ENCODE assay signal across 11 mouse cellular contexts in the genomic region with DNA sequence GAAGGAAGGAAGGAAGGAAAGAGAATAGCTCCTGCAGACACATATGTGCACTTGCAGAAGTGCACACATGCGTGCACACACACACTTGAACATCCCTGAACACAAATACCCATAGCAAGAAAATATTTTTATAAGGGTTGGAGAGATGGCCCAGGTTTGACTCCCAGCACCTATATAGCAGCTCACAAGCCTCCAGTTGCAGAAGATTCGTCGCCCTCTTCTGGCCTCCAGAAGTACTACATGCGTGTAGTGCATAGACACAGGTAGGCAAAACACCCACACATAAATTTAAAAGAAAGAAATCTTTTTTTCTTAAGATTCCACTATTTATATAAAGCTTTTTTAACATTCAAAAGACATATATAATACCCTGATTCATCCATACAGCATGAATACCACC.
A peak's percentile ranks its signal among the peaks of the same experiment; 100 is the strongest.
DNase-seq lines count a peak whose midpoint lies in the region; ATAC-seq and TF ChIP-seq lines count a peak whose summit lies in the region.
"Had no signal": no experiment of that assay in that cellular context is flagged by ENCODE, and none has a peak within 500 bp of the region (broad histone marks: within the 10 kb centered on the region; RNA-seq: fewer than 3 reads in every experiment).

No protein-coding gene starts in this region.

- H3K9me3 ChIP-seq in kidney, embryonic 16.5 days (ENCODE audit: low read length) = no peaks in the 10 kb centered on the region
- H3K9me3 ChIP-seq in midbrain, embryonic 11.5 days (ENCODE audit: control insufficient read depth, low read length) = no peaks in the 10 kb centered on the region
- no peaks in the 10 kb centered on the region for H3K9me3 ChIP-seq in midbrain, embryonic 15.5 days
- H3K9me3 ChIP-seq in forebrain, embryonic 14.5 days (replicated peaks; ENCODE audit: control insufficient read depth, low read length) = no peaks in the 10 kb centered on the region
- H3K9me3 ChIP-seq: heart, embryonic 15.5 days; neural tube, embryonic 13.5 days had no signal

- no peaks in the 10 kb centered on the region for H3K36me3 ChIP-seq in kidney, embryonic 16.5 days (ENCODE audit: insufficient read depth, low read length)
- no peaks in the 10 kb centered on the region for H3K36me3 ChIP-seq in midbrain, embryonic 11.5 days (ENCODE audit: control insufficient read depth, insufficient read depth, low read length)
- H3K36me3 ChIP-seq in midbrain, embryonic 15.5 days (replicated peaks) = no peaks in the 10 kb centered on the region
- no peaks in the 10 kb centered on the region for H3K36me3 ChIP-seq in small intestine, adult 2 months (ENCODE audit: control insufficient read depth, insufficient read depth, low read length)
- H3K36me3 ChIP-seq in forebrain, embryonic 14.5 days (ENCODE audit: control insufficient read depth, insufficient read depth, low read length) = no peaks in the 10 kb centered on the region
- H3K36me3 ChIP-seq: heart, embryonic 15.5 days; neural tube, embryonic 13.5 days had no signal

- no peak for TF ChIP-seq POLR2A in small intestine, adult 2 months (IDR thresholded peaks at IDR 0.05; ENCODE audit: low read depth, low read length)

- H3K4me1 ChIP-seq in kidney, embryonic 16.5 days (ENCODE audit: insufficient read depth, low read length) = no peaks in the 10 kb centered on the region
- H3K4me1 ChIP-seq in midbrain, embryonic 11.5 days (ENCODE audit: control insufficient read depth, insufficient read depth, low read length) = no peaks in the 10 kb centered on the region
- no peaks in the 10 kb centered on the region for H3K4me1 ChIP-seq in midbrain, embryonic 15.5 days
- no peaks in the 10 kb centered on the region for H3K4me1 ChIP-seq in small intestine, adult 2 months (ENCODE audit: control insufficient read depth, insufficient read depth, insufficient read length, low read length)
- no peaks in the 10 kb centered on the region for H3K4me1 ChIP-seq in forebrain, embryonic 14.5 days (ENCODE audit: control insufficient read depth, insufficient read depth, low read length)
- H3K4me1 ChIP-seq: heart, embryonic 15.5 days; neural tube, embryonic 13.5 days had no signal

- H3K9ac ChIP-seq in kidney, embryonic 16.5 days (replicated peaks; ENCODE audit: low read length) = no peak overlapping the region
- H3K9ac ChIP-seq in midbrain, embryonic 11.5 days (ENCODE audit: low read length) = no peak overlapping the region
- no peak overlapping the region for H3K9ac ChIP-seq in midbrain, embryonic 15.5 days
- no peak overlapping the region for H3K9ac ChIP-seq in forebrain, embryonic 14.5 days (ENCODE audit: low read length)
- H3K9ac ChIP-seq: heart, embryonic 15.5 days; neural tube, embryonic 13.5 days had no signal

- 44% methylated on average over 4 of the region's 4 CpGs for WGBS in kidney, embryonic 16.5 days
- 47% methylated on average over 4 of the region's 4 CpGs for WGBS in midbrain, embryonic 11.5 days
- 49% methylated on average over 4 of the region's 4 CpGs for WGBS in midbrain, embryonic 15.5 days
- 61% methylated on average over 4 of the region's 4 CpGs for WGBS in small intestine, adult 2 months
- WGBS in forebrain, embryonic 14.5 days = 57% methylated on average over 4 of the region's 4 CpGs

- peak; percentile 54; the same call in 1 of the 2 replicates for TF ChIP-seq CTCF in small intestine, adult 2 months (IDR thresholded peaks at IDR 0.05; ENCODE audit: extremely low read depth, insufficient read length, insufficient replicate concordance, low read depth, low read length)

- H3K4me2 ChIP-seq in kidney, embryonic 16.5 days (replicated peaks; ENCODE audit: low read depth, low read length) = no peak overlapping the region
- no peak overlapping the region for H3K4me2 ChIP-seq in midbrain, embryonic 11.5 days
- H3K4me2 ChIP-seq in midbrain, embryonic 15.5 days = no peak overlapping the region
- H3K4me2 ChIP-seq in forebrain, embryonic 14.5 days (ENCODE audit: low read length) = no peak overlapping the region
- H3K4me2 ChIP-seq: heart, embryonic 15.5 days; neural tube, embryonic 13.5 days had no signal

- no peak overlapping the region for H3K4me3 ChIP-seq in kidney, embryonic 16.5 days (ENCODE audit: low read length)
- H3K4me3 ChIP-seq in midbrain, embryonic 11.5 days (ENCODE audit: low read depth, low read length) = no peak overlapping the region
- H3K4me3 ChIP-seq in midbrain, embryonic 15.5 days = no peak overlapping the region
- H3K4me3 ChIP-seq in small intestine, adult 2 months (ENCODE audit: low read depth, low read length) = no peak overlapping the region
- H3K4me3 ChIP-seq in forebrain, embryonic 14.5 days (ENCODE audit: low read depth, low read length) = no peak overlapping the region
- H3K4me3 ChIP-seq: heart, embryonic 15.5 days; neural tube, embryonic 13.5 days had no signal

- ATAC-seq in kidney, embryonic 16.5 days (ENCODE audit: low FRiP score, low TSS enrichment) = no peak
- ATAC-seq in midbrain, embryonic 11.5 days (ENCODE audit: low FRiP score) = no peak
- no peak for ATAC-seq in midbrain, embryonic 15.5 days (replicated peaks)
- ATAC-seq in forebrain, embryonic 14.5 days = no peak

- DNase-seq in kidney, adult 18-20 months = peak; percentile 25
- peak; percentile 74 for DNase-seq in midbrain, embryonic 11.5 days (ENCODE audit: low spot score, missing footprints)
- peak; percentile 36 for DNase-seq in R1 (ENCODE audit: low read depth, low spot score)
- DNase-seq in frontal cortex, postnatal 14 days (ENCODE audit: low spot score in 2 of 2) = no peak
- no peak for DNase-seq in forebrain, embryonic 14.5 days (ENCODE audit: low spot score)
- DNase-seq: kidney, adult 11 months had no signal

- no peaks in the 10 kb centered on the region for H3K27me3 ChIP-seq in kidney, embryonic 16.5 days (ENCODE audit: insufficient read depth, low read length)
- H3K27me3 ChIP-seq in midbrain, embryonic 11.5 days (ENCODE audit: control insufficient read depth, insufficient read depth, low read length) = no peaks in the 10 kb centered on the region
- H3K27me3 ChIP-seq in midbrain, embryonic 15.5 days (replicated peaks) = no peaks in the 10 kb centered on the region
- no peaks in the 10 kb centered on the region for H3K27me3 ChIP-seq in small intestine, adult 2 months (ENCODE audit: control insufficient read depth, insufficient read depth, low read length)
- no peaks in the 10 kb centered on the region for H3K27me3 ChIP-seq in forebrain, embryonic 14.5 days (replicated peaks; ENCODE audit: control insufficient read depth, insufficient read depth, low read length)
- H3K27me3 ChIP-seq: heart, embryonic 15.5 days; neural tube, embryonic 13.5 days had no signal

- no peak overlapping the region for H3K27ac ChIP-seq in kidney, embryonic 16.5 days (ENCODE audit: low read length)
- H3K27ac ChIP-seq in midbrain, embryonic 11.5 days (ENCODE audit: low read depth, low read length) = no peak overlapping the region
- no peak overlapping the region for H3K27ac ChIP-seq in midbrain, embryonic 15.5 days
- H3K27ac ChIP-seq in small intestine, adult 2 months (ENCODE audit: insufficient read depth, low read depth, low read length) = no peak overlapping the region
- no peak overlapping the region for H3K27ac ChIP-seq in forebrain, embryonic 14.5 days (ENCODE audit: low read depth, low read length)
- H3K27ac ChIP-seq: heart, embryonic 15.5 days; neural tube, embryonic 13.5 days had no signal

Comparison
In these comparisons a context has a peak if more than half of its experiments do, and no peak if none do; other contexts are left out.
1. DNase-seq: peak in kidney, adult 18-20 months (single experiment), midbrain, embryonic 11.5 days (single experiment) and R1 (single experiment); none in frontal cortex, postnatal 14 days (0 of 2) and forebrain, embryonic 14.5 days (single experiment).